Mouse (Mus musculus) kidney, adult 2 months (tissue): ENCODE data around the gene Heatr6. TPM values are rescaled to one million over a fixed set of nuclear protein-coding genes. Genes with fewer than 3 reads are reported as not detected.

Experiments used
- DNase-seq: peaks from one replicate; pipeline ENCODE4 v3.0.0; 2021
- H3K27ac ChIP-seq: fragments of 200-500 bp; 2 replicates; pipeline ENCODE4 v1.5.1; 2012; ENCODE audit warnings: low read depth, low read length, control low read depth, inconsistent platforms; ENCODE audit not compliant: insufficient read depth
- H3K27me3 ChIP-seq: fragments of 200-500 bp; replicated peaks from 2 replicates; pipeline ENCODE4 v1.6.1; 2012; ENCODE audit warnings: mild to moderate bottlenecking, moderate library complexity, low read length, inconsistent platforms; ENCODE audit not compliant: control insufficient read depth, insufficient read depth
- H3K36me3 ChIP-seq: fragments of 200-500 bp; 2 replicates; pipeline ENCODE4 v1.6.1; 2012; ENCODE audit warnings: mild to moderate bottlenecking, moderate library complexity, low read length, inconsistent platforms; ENCODE audit not compliant: control insufficient read depth, insufficient read depth
- H3K4me1 ChIP-seq: fragments of 200-500 bp; 2 replicates; pipeline ENCODE4 v1.6.1; 2011; ENCODE audit warnings: low read length; ENCODE audit not compliant: control insufficient read depth, insufficient read depth
- H3K4me3 ChIP-seq: fragments of 200-500 bp; 2 replicates; pipeline ENCODE4 v1.5.1; 2011; ENCODE audit warnings: mild to moderate bottlenecking, low read depth, low read length, control low read depth; ENCODE audit not compliant: insufficient read depth
- CTCF ChIP-seq: fragments of 200-500 bp; conservative IDR thresholded peaks from 2 replicates; pipeline ENCODE4 v1.5.1; 2011; ENCODE audit warnings: low read depth, mild to moderate bottlenecking, control low read depth, low read length, moderate library complexity, mixed read lengths; ENCODE audit not compliant: insufficient read depth, insufficient read length
- POLR2A ChIP-seq: fragments of 200-500 bp; IDR thresholded peaks from one replicate; pipeline ENCODE4 v1.6.1; 2011; ENCODE audit warnings: low read depth, low read length, control low read depth
- WGBS: fragments of 180-500 bp; shearing (Covaris S2); methylation state at CpG from one replicate; pipeline ENCODE4 v1.1.7; 2018; 5-methylcytosine and 5-hydroxymethylcytosine counted together
- polyA plus RNA-seq: library from polyadenylated mRNA; depleted of rRNA; stranded (reverse); fragments of >200 nt; gene quantifications from 2 replicates; pipeline ENCODE4 v1.2.3, GENCODE M21; 2012; rRNA removed

The Heatr6 gene
- polyA plus RNA-seq: 10.9 and 12.0 TPM in 2 replicates

DNA sequence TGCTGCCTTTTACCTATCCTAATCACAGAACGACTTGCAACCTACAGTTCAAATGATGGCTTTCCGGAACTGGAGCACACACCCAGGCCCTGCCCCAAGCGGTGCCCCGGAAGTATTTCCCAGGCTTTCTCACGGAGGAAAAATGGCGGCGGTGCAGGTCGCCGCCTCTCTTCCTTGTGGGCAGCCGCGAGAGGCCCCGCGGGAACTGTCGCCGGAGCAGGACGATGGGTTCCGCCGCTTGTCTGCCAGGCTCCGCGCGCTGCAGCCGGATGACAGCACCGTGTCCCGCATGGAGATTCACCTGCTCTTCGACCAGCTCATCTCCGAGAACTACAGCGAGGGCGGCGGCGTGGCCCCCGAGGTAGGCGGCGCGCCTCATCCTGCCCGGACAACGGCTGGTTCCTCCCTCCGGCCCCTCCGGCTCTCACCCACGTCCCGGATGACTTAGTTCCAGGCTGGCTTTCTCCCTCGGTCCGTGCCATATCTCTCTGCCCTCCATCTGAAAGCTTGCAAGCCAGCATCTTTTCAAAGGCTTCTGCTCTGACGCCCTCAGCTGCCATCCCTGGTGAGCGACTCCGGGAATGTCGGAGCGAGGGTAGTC is at the start of gene Heatr6:
Heatr6 (plus strand) TSS at position 116 of the 601 bp plus-strand sequence.
- H3K27ac ChIP-seq: peak within 1 kb of the TSS; percentile 76
- peak within 1 kb of the TSS; percentile 71 for H3K4me3 ChIP-seq
- no peaks in the 10 kb centered on the region for H3K27me3 ChIP-seq
- TF ChIP-seq CTCF (no peak), POLR2A (peak; percentile 16)
- no peaks in the 10 kb centered on the region; the same call in 1 of the 2 replicates for H3K4me1 ChIP-seq
- WGBS: under 1% methylated on average over 47 of the region's 47 CpGs
- peaks cover 4% of the 10 kb centered on the region; the same call in 1 of the 2 replicates for H3K36me3 ChIP-seq
- peak; percentile 94 for DNase-seq

DNA sequence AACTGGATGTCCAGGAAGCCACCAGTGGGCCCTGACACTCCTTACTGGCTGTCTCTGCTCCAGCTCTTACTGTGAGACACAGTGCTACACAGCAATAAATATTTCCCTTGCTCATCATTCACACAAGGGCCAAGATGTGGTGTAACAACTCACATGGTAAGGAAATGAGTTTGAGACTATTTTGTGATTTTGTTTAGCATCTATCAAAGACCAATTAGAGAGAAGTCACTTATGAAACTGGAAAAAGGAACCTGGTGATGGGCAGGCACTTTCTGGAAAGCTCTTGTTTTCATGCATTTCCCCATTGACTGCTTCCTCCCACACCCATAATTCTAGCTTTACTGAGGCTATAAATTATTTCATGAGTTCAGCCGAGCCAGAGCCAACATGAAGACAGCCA is 49.8 kb upstream of the Heatr6 start, which contains the start of gene Wfdc17:
Wfdc17 (plus strand) TSS at position 287 of the 400 bp plus-strand sequence.
- WGBS: 5% methylated on average over 1 of the region's 1 CpGs
- Histone ChIP-seq H3K27ac (no peak within 1 kb of the TSS), H3K4me3 (no peak within 1 kb of the TSS), H3K4me1 (no peaks in the 10 kb centered on the region), H3K36me3 (no peaks in the 10 kb centered on the region), H3K27me3 (no peaks in the 10 kb centered on the region; the same call in 1 of the 2 replicates)
- no peak for DNase-seq
- TF ChIP-seq CTCF (no peak), POLR2A (no peak)

DNA sequence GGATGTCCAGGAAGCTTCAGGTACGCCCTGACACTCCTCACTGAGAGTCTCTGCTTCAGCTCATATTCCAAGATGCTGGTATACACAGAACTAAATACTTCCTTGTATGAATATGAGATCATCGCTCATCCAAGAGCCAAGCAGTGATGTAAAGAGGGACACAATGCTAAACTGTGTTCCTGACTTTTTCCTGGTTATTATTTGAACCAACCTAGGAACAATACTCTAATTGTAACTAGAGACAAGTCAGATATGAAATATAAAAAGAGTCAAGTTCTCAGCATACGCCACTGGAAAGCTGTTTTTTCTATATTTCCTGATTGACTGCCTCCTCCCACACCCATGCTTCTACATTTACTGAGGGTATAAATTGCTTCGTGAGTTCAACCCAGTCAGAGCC is 44.8 kb upstream of the Heatr6 start, which contains the start of gene Wfdc18:
Wfdc18 (plus strand) TSS at position 301 of the 400 bp plus-strand sequence.
- Histone ChIP-seq H3K4me3 (no peak within 1 kb of the TSS), H3K36me3 (no peaks in the 10 kb centered on the region), H3K27ac (no peak within 1 kb of the TSS), H3K4me1 (no peaks in the 10 kb centered on the region), H3K27me3 (no peaks in the 10 kb centered on the region; the same call in 1 of the 2 replicates)
- TF ChIP-seq POLR2A: no peak
- TF ChIP-seq CTCF: no peak
- no peak for DNase-seq
- 66% methylated on average over 4 of the region's 4 CpGs for WGBS

DNA sequence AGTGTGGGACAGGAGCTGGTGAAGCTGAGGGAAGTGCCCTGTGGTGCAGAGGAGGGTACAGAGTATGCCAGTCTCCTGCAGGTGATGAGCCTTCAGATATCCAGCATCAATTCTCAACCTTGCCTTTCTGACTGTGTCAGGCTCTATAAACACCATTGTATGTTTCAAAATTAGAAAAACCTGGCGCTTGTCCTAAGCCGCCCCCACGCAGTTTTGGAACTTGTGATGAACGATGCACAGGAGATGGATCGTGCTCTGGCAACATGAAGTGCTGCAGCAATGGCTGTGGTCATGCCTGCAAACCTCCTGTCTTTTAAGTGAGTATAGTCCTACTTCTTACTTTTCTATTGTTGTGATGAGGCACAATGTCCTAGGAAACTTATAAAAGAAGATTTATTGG is 43.8 kb upstream of the Heatr6 start:
- TF ChIP-seq CTCF (no peak), POLR2A (no peak)
- WGBS: 72% methylated on average over 5 of the region's 5 CpGs
- Histone ChIP-seq H3K27me3 (no peaks in the 10 kb centered on the region; the same call in 1 of the 2 replicates), H3K27ac (no peak overlapping the region), H3K4me1 (no peaks in the 10 kb centered on the region), H3K4me3 (no peak overlapping the region), H3K36me3 (no peaks in the 10 kb centered on the region)
- no peak for DNase-seq

DNA sequence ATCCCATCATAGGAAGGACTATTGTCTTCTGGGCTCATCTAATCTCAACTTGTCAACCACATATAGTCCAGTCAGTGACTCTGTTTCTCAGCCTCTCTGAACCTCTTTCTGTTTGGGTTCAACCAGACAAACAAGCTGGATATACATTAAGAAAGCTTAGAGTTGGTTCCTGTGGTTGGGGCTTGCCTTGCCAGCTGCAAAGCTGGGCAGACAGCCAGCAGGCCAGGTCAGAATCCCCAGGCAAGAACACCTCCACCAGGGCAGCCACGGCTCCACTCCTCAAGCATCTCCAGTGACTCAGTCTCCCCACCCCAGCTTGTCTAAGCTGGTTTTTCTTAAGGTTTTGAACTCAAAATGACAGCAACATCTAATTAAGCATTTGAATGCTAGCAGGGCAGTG is 40.8 kb upstream of the Heatr6 start:
- DNase-seq: no peak
- H3K36me3 ChIP-seq: no peaks in the 10 kb centered on the region
- no peak for TF ChIP-seq CTCF
- no peak for TF ChIP-seq POLR2A
- no peak overlapping the region for H3K27ac ChIP-seq
- 53% methylated on average over 1 of the region's 1 CpGs for WGBS
- H3K27me3 ChIP-seq: no peaks in the 10 kb centered on the region; the same call in 1 of the 2 replicates
- H3K4me1 ChIP-seq: no peaks in the 10 kb centered on the region
- H3K4me3 ChIP-seq: no peak overlapping the region

GRCm38 (mm10) chr11:83713925-83714324 is 39.6 kb upstream of the Heatr6 start:
- Histone ChIP-seq H3K36me3 (no peaks in the 10 kb centered on the region), H3K27me3 (no peaks in the 10 kb centered on the region), H3K4me1 (no peaks in the 10 kb centered on the region), H3K4me3 (no peak overlapping the region), H3K27ac (no peak overlapping the region)
- DNase-seq: no peak
- 68% methylated on average over 2 of the region's 2 CpGs for WGBS
- no peak for TF ChIP-seq POLR2A
- no peak for TF ChIP-seq CTCF

- Histone ChIP-seq H3K36me3 (no peaks in the 10 kb centered on the region), H3K27ac (no peak overlapping the region), H3K4me1 (no peaks in the 10 kb centered on the region), H3K4me3 (no peak overlapping the region), H3K27me3 (no peaks in the 10 kb centered on the region)
- WGBS: 78% methylated on average over 6 of the region's 6 CpGs
- no peak for TF ChIP-seq CTCF
- peak; percentile 43 for DNase-seq
These were observed 36.3 kb upstream of the Heatr6 start for GRCm38 (mm10) chr11:83717042-83717665.
